9 mouse cellular contexts compared by ENCODE assay signal in the genomic region with DNA sequence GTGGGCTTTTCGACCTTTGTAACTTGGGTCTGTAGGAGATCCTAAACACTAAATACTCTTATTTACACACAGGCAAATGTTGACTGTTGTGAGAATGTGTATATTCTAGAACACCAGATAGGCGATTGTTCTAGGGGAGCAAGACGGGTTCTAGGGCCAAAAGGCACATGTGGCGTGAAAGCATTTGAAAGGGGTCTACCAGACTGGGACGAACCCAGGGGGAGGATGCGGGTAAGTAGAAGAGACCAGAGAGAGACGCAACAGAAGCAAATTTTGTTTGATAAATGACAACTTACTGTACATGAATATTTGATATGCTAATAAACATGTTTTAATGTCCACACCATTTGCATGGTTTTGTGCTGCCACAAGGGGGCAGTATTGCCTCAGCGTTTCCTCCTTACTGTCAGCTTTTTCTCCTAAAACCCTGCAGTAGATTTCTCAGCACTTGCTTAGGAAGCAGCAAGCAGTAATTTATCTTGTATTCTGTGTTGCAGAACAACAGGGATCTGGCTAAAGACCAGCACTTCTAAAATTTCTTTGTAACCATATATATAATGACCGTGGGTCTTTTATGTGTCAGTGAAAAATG.
DNase-seq lines count a peak whose midpoint lies in the region; ATAC-seq and TF ChIP-seq lines count a peak whose summit lies in the region.
"Had no signal": no experiment of that assay in that cellular context is flagged by ENCODE, and none has a peak within 500 bp of the region (broad histone marks: within the 10 kb centered on the region; RNA-seq: fewer than 3 reads in every experiment).

No protein-coding gene starts in this region.

- 61% methylated on average over 9 of the region's 9 CpGs for WGBS in forebrain, embryonic 11.5 days
- WGBS in hindbrain, embryonic 11.5 days: 57% methylated on average over 9 of the region's 9 CpGs

- ATAC-seq in forebrain, embryonic 11.5 days (replicated peaks; ENCODE audit: low FRiP score): peak; percentile 63; the same call in 1 of the 2 replicates
- ATAC-seq in hindbrain, embryonic 11.5 days (ENCODE audit: low FRiP score): peak; percentile 69
- ATAC-seq in inflammation-experienced regulatory T-cells, adult 6 months: no peak

- no peak overlapping the region for H3K4me2 ChIP-seq in forebrain, embryonic 11.5 days (ENCODE audit: low read depth, low read length, severe bottlenecking)
- H3K4me2 ChIP-seq in hindbrain, embryonic 11.5 days (replicated peaks; ENCODE audit: low read depth, low read length): no peak overlapping the region
- H3K4me2 ChIP-seq: limb, embryonic 15.5 days had no signal

- DNase-seq in ES-E14 (ENCODE audit: low read depth, low spot score): no peak
- DNase-seq in brain, adult 2 months (ENCODE audit: low read depth, low spot score): peak; percentile 86
- DNase-seq in forebrain, embryonic 11.5 days (ENCODE audit: low spot score): peak; percentile 82
- DNase-seq in hindbrain, embryonic 11.5 days (ENCODE audit: low spot score): peak; percentile 85
- DNase-seq in layer of hippocampus, postnatal 25 days (ENCODE audit: extremely low spot score in 1 of 2, low spot score in 1 of 2): peak; percentile 58 to 82
- peak; percentile 64 to 78 for DNase-seq in lung, postnatal 4 days
- DNase-seq in right cerebral cortex, postnatal 25 days: peak; percentile 65

- no peak overlapping the region for H3K27ac ChIP-seq in ES-E14 (ENCODE audit: insufficient read depth, low read depth, low read length, poor library complexity, severe bottlenecking)
- H3K27ac ChIP-seq in forebrain, embryonic 11.5 days (ENCODE audit: low read depth, low read length): no peak overlapping the region
- H3K27ac ChIP-seq in hindbrain, embryonic 11.5 days (ENCODE audit: low read depth, low read length): no peak overlapping the region
- H3K27ac ChIP-seq: limb, embryonic 15.5 days had no signal

- H3K9me3 ChIP-seq in ES-E14 (ENCODE audit: control insufficient read depth, insufficient read depth, low read depth, low read length): no peaks in the 10 kb centered on the region
- no peaks in the 10 kb centered on the region for H3K9me3 ChIP-seq in forebrain, embryonic 11.5 days (ENCODE audit: control insufficient read depth, low read length)
- H3K9me3 ChIP-seq in hindbrain, embryonic 11.5 days (ENCODE audit: control insufficient read depth, low read length): no peaks in the 10 kb centered on the region
- H3K9me3 ChIP-seq: limb, embryonic 15.5 days had no signal

- no peak overlapping the region for H3K4me3 ChIP-seq in ES-E14 (ENCODE audit: insufficient read depth in 1 of 2, low read depth in 1 of 2, low read length in 2 of 2, poor library complexity in 1 of 2, severe bottlenecking in 1 of 2)
- no peak overlapping the region for H3K4me3 ChIP-seq in forebrain, embryonic 11.5 days (ENCODE audit: low read depth, low read length)
- H3K4me3 ChIP-seq in hindbrain, embryonic 11.5 days (ENCODE audit: low read depth, low read length): no peak overlapping the region
- H3K4me3 ChIP-seq: limb, embryonic 15.5 days had no signal

- H3K9ac ChIP-seq in ES-E14 (ENCODE audit: insufficient read depth, low read depth, low read length, poor library complexity, severe bottlenecking): no peak overlapping the region
- no peak overlapping the region for H3K9ac ChIP-seq in forebrain, embryonic 11.5 days (ENCODE audit: low read length)
- H3K9ac ChIP-seq in hindbrain, embryonic 11.5 days (ENCODE audit: low read depth, low read length): no peak overlapping the region
- H3K9ac ChIP-seq: limb, embryonic 15.5 days had no signal

- no peaks in the 10 kb centered on the region for H3K36me3 ChIP-seq in ES-E14 (ENCODE audit: control insufficient read depth, insufficient read depth, low read length, poor library complexity, severe bottlenecking)
- no peaks in the 10 kb centered on the region for H3K36me3 ChIP-seq in forebrain, embryonic 11.5 days (ENCODE audit: control insufficient read depth, insufficient read depth, low read length)
- H3K36me3 ChIP-seq in hindbrain, embryonic 11.5 days (ENCODE audit: control insufficient read depth, insufficient read depth, low read length): no peaks in the 10 kb centered on the region
- H3K36me3 ChIP-seq: limb, embryonic 15.5 days had no signal

- H3K27me3 ChIP-seq in forebrain, embryonic 11.5 days (ENCODE audit: control insufficient read depth, insufficient read depth, low read length): no peaks in the 10 kb centered on the region
- no peaks in the 10 kb centered on the region for H3K27me3 ChIP-seq in hindbrain, embryonic 11.5 days (ENCODE audit: control insufficient read depth, insufficient read depth, low read length)

- no peaks in the 10 kb centered on the region for H3K4me1 ChIP-seq in ES-E14 (ENCODE audit: control insufficient read depth in 2 of 2, insufficient read depth in 2 of 2, low read length in 2 of 2, poor library complexity in 1 of 2)
- H3K4me1 ChIP-seq in forebrain, embryonic 11.5 days (replicated peaks; ENCODE audit: control insufficient read depth, insufficient read depth, low read length): no peaks in the 10 kb centered on the region
- no peaks in the 10 kb centered on the region for H3K4me1 ChIP-seq in hindbrain, embryonic 11.5 days (replicated peaks; ENCODE audit: control insufficient read depth, insufficient read depth, low read length)

- in situ Hi-C loops in ES-E14 (cut with MboI; ENCODE audit: low sequenced_read_pairs in 2 of 2, unreplicated experiment in 2 of 2): loop anchor here in 1 of 2 experiments (5.0 to 25.0 kb wide), 2 partner anchors 971 to 1161 kb away; partner anchors contain the start of gene Irs1

TF ChIP-seq in ES-E14, 5 proteins besides CTCF, POLR2A, EP300 and RAD21:
- TF ChIP-seq ZC3H11A (IDR thresholded peaks at IDR 0.05; ENCODE audit: borderline replicate concordance, low read depth, low read length) (peak; percentile 66), MAFK (IDR thresholded peaks at IDR 0.05; ENCODE audit: insufficient read depth, low read depth, low read length) (no peak)
